ENCODE assay signal across 1 mouse cellular context in the genomic region with DNA sequence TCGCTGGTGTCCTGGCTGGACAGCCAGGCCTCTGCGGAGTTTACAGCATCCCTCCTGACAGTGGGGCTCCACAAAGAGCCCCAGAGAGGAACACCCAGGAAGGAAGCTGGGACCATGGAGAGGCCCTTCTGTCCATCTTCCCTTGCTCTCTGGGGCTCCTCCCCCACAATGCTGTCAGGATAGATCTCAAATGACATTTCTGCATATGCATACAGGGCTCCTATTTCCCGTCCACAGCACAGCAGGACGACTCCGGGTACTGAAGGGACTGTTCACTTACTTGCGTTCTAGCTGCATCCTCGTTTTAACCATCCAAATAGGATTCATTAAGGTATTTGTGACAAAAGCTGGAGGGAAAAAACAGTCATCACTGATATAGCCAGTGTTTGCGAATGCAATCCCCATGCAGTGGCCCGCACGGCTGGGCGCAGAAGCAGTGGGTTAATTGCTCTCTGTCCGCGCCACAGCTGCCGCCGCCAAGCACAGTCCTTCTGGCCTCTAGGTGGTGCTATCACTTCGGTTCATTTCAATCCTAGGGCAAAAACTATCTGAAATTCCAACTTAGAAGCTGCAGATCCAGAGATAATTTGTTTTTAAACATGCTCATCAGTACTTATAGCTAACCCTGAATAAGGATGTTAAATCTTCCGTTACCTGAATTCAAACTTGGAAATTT.
TF ChIP-seq lines count a peak whose summit lies in the region.

No protein-coding gene starts in this region.

TF ChIP-seq in CH12.LX, 34 proteins besides CTCF, POLR2A, EP300 and RAD21 (continued from another document):
- TF ChIP-seq POLR2AphosphoS2 (IDR thresholded peaks at IDR 0.05; ENCODE audit: low read depth, low read length) (no peak), GABPA (IDR thresholded peaks at IDR 0.05; ENCODE audit: insufficient replicate concordance, low read depth, low read length) (no peak), TCF12 (IDR thresholded peaks at IDR 0.05; ENCODE audit: low read depth, low read length) (no peak), SMC3 (IDR thresholded peaks at IDR 0.05; ENCODE audit: low read depth, low read length) (no peak), USF1 (IDR thresholded peaks at IDR 0.05; ENCODE audit: low read depth, low read length) (no peak), HCFC1 (IDR thresholded peaks at IDR 0.05; ENCODE audit: low read depth, low read length) (no peak), E2F4 (IDR thresholded peaks at IDR 0.05; ENCODE audit: insufficient replicate concordance, low read depth, low read length) (no peak), ETS1 (conservative IDR thresholded peaks at IDR 0.05; ENCODE audit: low read depth, low read length) (no peak), ELF1 (IDR thresholded peaks at IDR 0.05; ENCODE audit: low read depth, low read length) (no peak), KAT2A (IDR thresholded peaks at IDR 0.05; ENCODE audit: insufficient replicate concordance, low read length) (no peak), ZKSCAN1 (IDR thresholded peaks at IDR 0.05; ENCODE audit: borderline replicate concordance, low read depth, low read length) (no peak), NRF1 (IDR thresholded peaks at IDR 0.05; ENCODE audit: low read depth, low read length) (no peak), SIN3A (IDR thresholded peaks at IDR 0.05; ENCODE audit: low read length) (no peak), ZNF384 (IDR thresholded peaks at IDR 0.05; ENCODE audit: low read depth, low read length) (no peak), RCOR1 (conservative IDR thresholded peaks at IDR 0.05; ENCODE audit: low read depth, low read length) (no peak), JUN (IDR thresholded peaks at IDR 0.05; ENCODE audit: insufficient read depth, low read depth, low read length) (no peak), MAZ (IDR thresholded peaks at IDR 0.05; ENCODE audit: low read depth, low read length) (no peak), MYC (IDR thresholded peaks at IDR 0.05; ENCODE audit: low read depth, low read length) (no peak)
TF ChIP-seq in CH12.LX: peak in this region for 0.
